Mouse (Mus musculus) heart, embryonic 16.5 days (tissue): Measurements from ENCODE around the gene Lmna. TPM values are rescaled to one million over a fixed set of nuclear protein-coding genes. Genes with fewer than 3 reads are reported as not detected.

Experiments used
- ATAC-seq: fragments of 200-750 bp; cut with Nextera tagmentation; replicated peaks from 2 replicates; pipeline ENCODE4 v1.8.0; 2017; ENCODE audit warnings: moderate number of reproducible peaks; ENCODE audit not compliant: insufficient read depth, low FRiP score; ENCODE audit errors: extremely low read depth
- H3K27ac ChIP-seq: fragments of 300-500 bp; sonication (generic); 2 replicates; pipeline ENCODE4 v1.5.1; 2014; ENCODE audit warnings: mild to moderate bottlenecking, low read length, control low read depth, moderate library complexity
- H3K27me3 ChIP-seq: fragments of 300-500 bp; sonication (generic); 2 replicates; pipeline ENCODE4 v1.6.1; 2014; ENCODE audit warnings: low read length, mixed read lengths; ENCODE audit not compliant: control insufficient read depth, insufficient read depth
- H3K36me3 ChIP-seq: fragments of 300-500 bp; sonication (generic); 2 replicates; pipeline ENCODE4 v1.6.1; 2014; ENCODE audit not compliant: control insufficient read depth, insufficient read depth
- H3K4me1 ChIP-seq: fragments of 300-500 bp; sonication (generic); 2 replicates; pipeline ENCODE4 v1.6.1; 2014; ENCODE audit warnings: low read length, mixed read lengths; ENCODE audit not compliant: control insufficient read depth, insufficient read depth
- H3K4me2 ChIP-seq: fragments of 300-500 bp; sonication (generic); 2 replicates; pipeline ENCODE4 v1.6.1; 2014; ENCODE audit warnings: low read depth, mild to moderate bottlenecking, control low read depth, low read length
- H3K4me3 ChIP-seq: fragments of 300-500 bp; sonication (generic); 2 replicates; pipeline ENCODE4 v1.5.1; 2014; ENCODE audit warnings: mild to moderate bottlenecking, control low read depth, low read length
- H3K9ac ChIP-seq: fragments of 300-500 bp; sonication (generic); 2 replicates; pipeline ENCODE4 v1.6.1; 2014; ENCODE audit warnings: low read length, control low read depth
- H3K9me3 ChIP-seq: fragments of 300-500 bp; sonication (generic); replicated peaks from 2 replicates; pipeline ENCODE4 v1.6.1; 2016; ENCODE audit warnings: low read length; ENCODE audit not compliant: control insufficient read depth
- WGBS: fragments of 180-500 bp; shearing (Covaris S2); extraction: QIAGEN DNeasy Blood & Tissue Kit; methylation state at CpG from one replicate; pipeline ENCODE4 v1.1.7; 2014; 5-methylcytosine and 5-hydroxymethylcytosine counted together
- polyA plus RNA-seq: library from polyadenylated mRNA; unstranded; fragments of >200 nt; fragmentation: Nextera tagmentation; extraction: Ambion mirVana; gene quantifications from 2 replicates; pipeline ENCODE4 v1.2.1, GENCODE M21; 2015

The Lmna gene
- polyA plus RNA-seq, 1 experiment from 2014 or later, result 129 TPM

DNA sequence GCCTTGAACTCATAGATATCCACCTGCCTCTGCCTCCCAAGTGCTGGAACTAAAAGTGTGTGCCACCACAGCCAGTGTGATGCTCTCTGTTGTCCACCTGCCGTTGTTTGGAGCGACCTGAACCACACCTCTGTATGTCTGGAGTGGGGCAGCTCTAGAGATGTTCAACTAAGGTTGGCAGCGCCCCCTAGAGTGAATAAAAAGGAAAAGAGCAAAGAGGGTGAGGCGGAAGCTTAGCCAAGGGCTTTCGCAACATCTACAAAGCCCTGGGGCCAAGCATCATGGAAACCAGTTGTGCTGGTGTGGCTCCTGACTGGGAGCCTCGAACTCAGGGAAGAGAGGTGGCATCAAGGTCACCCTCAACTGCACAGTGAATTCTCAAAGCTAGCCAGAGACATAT lies 33.4 kb downstream of the Lmna start:
- no peaks in the 10 kb centered on the region for H3K36me3 ChIP-seq
- 61% methylated on average over 6 of the region's 6 CpGs for WGBS

DNA sequence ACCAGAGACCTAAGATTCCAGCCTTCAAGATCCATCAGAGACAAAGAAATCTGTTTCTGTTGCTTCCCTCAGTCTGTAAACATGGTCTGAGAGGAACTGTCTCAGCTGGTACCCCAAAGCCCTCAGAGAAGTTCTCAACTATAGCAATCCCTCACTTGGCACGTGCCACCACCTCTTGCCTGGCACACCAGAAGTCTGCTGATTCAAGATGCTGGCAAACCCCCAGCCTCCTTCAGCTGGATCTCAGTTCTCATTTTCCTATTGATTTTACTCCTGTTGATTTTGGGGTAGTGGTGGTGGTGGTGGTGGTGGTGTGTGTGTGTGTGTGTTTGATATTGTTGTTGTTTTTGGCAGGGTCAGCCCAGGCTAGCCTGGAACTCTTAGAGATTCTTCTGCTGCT lies 36.2 kb downstream of the Lmna start:
- 82% methylated on average over 1 of the region's 1 CpGs for WGBS
- Histone ChIP-seq H3K36me3 (no peaks in the 10 kb centered on the region), H3K9ac (no peak overlapping the region), H3K4me2 (no peak overlapping the region), H3K4me1 (no peaks in the 10 kb centered on the region), H3K9me3 (no peaks in the 10 kb centered on the region), H3K27me3 (no peaks in the 10 kb centered on the region; the same call in 1 of the 2 replicates), H3K27ac (no peak overlapping the region), H3K4me3 (no peak overlapping the region)
- no peak for ATAC-seq

More for the DNA sequence above, 33.4 kb downstream of the Lmna start:
- Histone ChIP-seq H3K9ac (no peak overlapping the region), H3K4me2 (no peak overlapping the region), H3K4me1 (no peaks in the 10 kb centered on the region), H3K9me3 (no peaks in the 10 kb centered on the region), H3K27me3 (no peaks in the 10 kb centered on the region; the same call in 1 of the 2 replicates), H3K27ac (no peak overlapping the region), H3K4me3 (no peak overlapping the region)
- no peak for ATAC-seq

- Histone ChIP-seq H3K4me3 (no peak overlapping the region), H3K9ac (no peak overlapping the region), H3K27ac (no peak overlapping the region), H3K27me3 (no peaks in the 10 kb centered on the region; the same call in 1 of the 2 replicates), H3K4me2 (no peak overlapping the region), H3K36me3 (no peaks in the 10 kb centered on the region), H3K9me3 (no peaks in the 10 kb centered on the region), H3K4me1 (no peaks in the 10 kb centered on the region)
- ATAC-seq, result no peak
- WGBS, result 38% methylated on average over 5 of the region's 5 CpGs
These were observed 36.7 kb downstream of the Lmna start for GRCm38 (mm10) chr3:88473020-88473419.

DNA sequence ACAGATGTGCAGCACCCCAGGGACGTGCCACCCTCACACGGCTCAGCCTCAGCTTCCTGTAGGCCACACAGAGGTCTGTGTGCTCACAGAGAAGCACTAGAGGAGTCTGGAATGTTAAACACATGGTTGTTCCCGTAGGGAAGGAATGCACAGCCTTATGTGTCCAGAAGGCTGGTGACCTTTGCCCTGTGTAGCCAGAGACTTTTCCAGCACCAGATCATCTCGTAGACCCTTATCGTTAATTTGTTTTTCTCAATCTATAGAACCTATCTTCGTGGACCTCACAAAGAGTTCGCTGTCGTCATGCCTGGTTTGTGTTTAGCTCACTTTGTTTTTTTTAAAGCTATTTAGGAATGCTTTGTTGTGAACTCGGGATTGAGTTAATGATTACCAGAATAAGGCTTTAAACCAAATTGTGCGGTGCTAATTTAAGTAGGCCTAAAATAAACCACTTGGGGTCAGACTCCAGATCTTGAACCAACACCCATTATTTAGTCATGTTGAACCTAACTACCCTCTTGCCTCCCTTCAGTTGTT lies 38.7 kb downstream of the Lmna start:
- Histone ChIP-seq H3K9ac (no peak overlapping the region), H3K27me3 (peaks cover 3% of the 10 kb centered on the region; the same call in 1 of the 2 replicates), H3K9me3 (no peaks in the 10 kb centered on the region), H3K4me2 (no peak overlapping the region), H3K36me3 (no peaks in the 10 kb centered on the region), H3K4me1 (peaks cover 2% of the 10 kb centered on the region; the same call in 1 of the 2 replicates), H3K4me3 (no peak overlapping the region), H3K27ac (no peak overlapping the region)
- ATAC-seq, result no peak
- 56% methylated on average over 10 of the region's 10 CpGs for WGBS

DNA sequence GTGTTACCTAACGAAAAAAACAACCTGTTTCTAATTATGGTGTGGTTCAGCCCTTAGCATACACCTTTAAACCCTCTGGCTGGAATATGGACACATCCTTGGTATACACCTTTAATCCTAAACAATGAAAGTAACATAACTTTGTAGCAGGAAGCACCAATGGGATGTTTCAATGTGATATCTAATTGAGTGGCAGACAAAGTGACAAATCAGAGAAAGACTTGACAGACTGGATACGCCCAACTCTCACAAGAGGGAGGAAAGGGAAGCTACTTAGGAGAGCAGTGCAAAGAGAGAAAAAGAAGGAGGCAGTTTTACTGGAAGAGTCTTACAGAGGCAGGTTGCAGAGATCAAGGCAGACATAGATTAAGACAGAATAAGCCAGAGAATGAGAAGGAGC lies 40.3 kb downstream of the Lmna start:
- H3K27me3 ChIP-seq, result peaks cover 3% of the 10 kb centered on the region; the same call in 1 of the 2 replicates
- WGBS, result 87% methylated on average over 2 of the region's 2 CpGs
- no peak overlapping the region for H3K4me3 ChIP-seq
- H3K36me3 ChIP-seq, result no peaks in the 10 kb centered on the region
- H3K27ac ChIP-seq, result no peak overlapping the region
- H3K9me3 ChIP-seq, result no peaks in the 10 kb centered on the region
- no peak overlapping the region for H3K4me2 ChIP-seq
- H3K4me1 ChIP-seq, result peaks cover 2% of the 10 kb centered on the region; the same call in 1 of the 2 replicates
- no peak overlapping the region for H3K9ac ChIP-seq
- ATAC-seq, result no peak

- Histone ChIP-seq H3K4me1 (peaks cover 2% of the 10 kb centered on the region; the same call in 1 of the 2 replicates), H3K36me3 (no peaks in the 10 kb centered on the region), H3K4me2 (no peak overlapping the region), H3K4me3 (no peak overlapping the region), H3K27ac (no peak overlapping the region), H3K27me3 (peaks cover 3% of the 10 kb centered on the region; the same call in 1 of the 2 replicates), H3K9ac (no peak overlapping the region; the same call in 1 of the 2 replicates), H3K9me3 (no peaks in the 10 kb centered on the region)
- 27% methylated on average over 16 of the region's 16 CpGs for WGBS
- ATAC-seq, result peak; percentile 83
These were observed 42.5 kb downstream of the Lmna start for GRCm38 (mm10) chr3:88467116-88467824.

GRCm38 (mm10) chr3:88465127-88465526 lies 44.6 kb downstream of the Lmna start:
- Histone ChIP-seq H3K4me2 (no peak overlapping the region), H3K4me3 (no peak overlapping the region), H3K9ac (no peak overlapping the region), H3K9me3 (no peaks in the 10 kb centered on the region), H3K36me3 (no peaks in the 10 kb centered on the region), H3K4me1 (peaks cover 2% of the 10 kb centered on the region; the same call in 1 of the 2 replicates), H3K27me3 (peaks cover 3% of the 10 kb centered on the region; the same call in 1 of the 2 replicates), H3K27ac (no peak overlapping the region)
- ATAC-seq, result no peak
- 70% methylated on average over 2 of the region's 2 CpGs for WGBS

- Histone ChIP-seq H3K4me3 (no peak overlapping the region), H3K9me3 (no peaks in the 10 kb centered on the region), H3K27me3 (peaks cover 6% of the 10 kb centered on the region; the same call in 1 of the 2 replicates), H3K36me3 (no peaks in the 10 kb centered on the region), H3K9ac (no peak overlapping the region), H3K4me1 (peaks cover 2% of the 10 kb centered on the region; the same call in 1 of the 2 replicates), H3K27ac (no peak overlapping the region), H3K4me2 (no peak overlapping the region)
- 51% methylated on average over 3 of the region's 3 CpGs for WGBS
- no peak for ATAC-seq
These were observed 45.3 kb downstream of the Lmna start for GRCm38 (mm10) chr3:88464425-88464824.

DNA sequence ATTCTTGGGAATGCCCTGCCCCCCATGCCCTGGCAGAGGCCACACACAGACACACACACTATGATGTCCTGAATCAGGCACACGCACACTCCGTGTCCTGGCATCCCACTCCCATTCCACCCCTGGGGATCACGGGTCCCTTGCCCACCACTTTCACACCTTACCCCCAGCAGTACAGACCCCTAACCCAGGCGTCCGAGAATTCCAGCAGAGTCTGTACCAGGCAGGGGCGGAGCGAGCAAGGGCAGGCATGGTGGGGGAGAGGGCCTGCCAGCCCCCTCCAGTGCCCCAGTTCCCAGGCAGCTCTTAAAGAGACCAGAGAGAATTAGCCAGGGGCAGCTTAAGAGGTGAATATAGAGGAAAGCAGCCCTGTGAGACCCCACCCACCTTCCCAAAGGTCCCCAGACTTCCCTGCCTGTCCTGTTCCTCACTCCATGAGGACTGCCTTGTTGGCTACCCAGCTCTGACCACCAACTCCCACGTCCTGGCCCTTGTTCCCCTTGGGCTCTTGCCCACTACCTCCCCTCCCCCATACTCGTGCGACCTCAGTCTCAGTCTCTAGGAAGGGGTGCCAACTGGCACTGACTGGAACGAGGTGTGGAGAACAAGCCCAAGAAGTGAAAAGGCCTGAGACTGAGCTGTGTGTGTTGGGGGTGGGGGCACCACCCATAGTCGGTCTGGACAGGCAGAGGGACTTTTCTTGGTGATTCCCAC lies 48.6 kb downstream of the Lmna start, which contains the start of gene Sema4a:
Gene Sema4a, minus strand, starts transcription at position 200 of the 714 bp plus-strand sequence.
- no peak for ATAC-seq
- WGBS, result 36% methylated on average over 12 of the region's 12 CpGs

More for the DNA sequence above, 48.6 kb downstream of the Lmna start, which contains the start of gene Sema4a:
- Histone ChIP-seq H3K4me3 (no peak within 1 kb of the TSS), H3K9me3 (no peaks in the 10 kb centered on the region), H3K36me3 (no peaks in the 10 kb centered on the region), H3K27ac (no peak within 1 kb of the TSS), H3K9ac (no peak within 1 kb of the TSS), H3K4me2 (no peak within 1 kb of the TSS), H3K27me3 (peaks cover 11% of the 10 kb centered on the region), H3K4me1 (no peaks in the 10 kb centered on the region)
